Mouse (Mus musculus) brain, embryonic 14.5 days (tissue): ENCODE results near the gene Sept9. TPM values are rescaled to one million over a fixed set of nuclear protein-coding genes. Genes with fewer than 3 reads are reported as not detected.

ENCODE experiments used
- DNase-seq: peaks from one replicate; pipeline ENCODE4 v3.0.0-alpha.2; 2011; ENCODE audit warnings: low read depth
- CTCF ChIP-seq: fragments of 200-500 bp; IDR thresholded peaks from 2 replicates; pipeline ENCODE4 v1.5.1; 2012; ENCODE audit warnings: inconsistent platforms, mild to moderate bottlenecking, moderate library complexity, borderline replicate concordance; ENCODE audit not compliant: insufficient read depth, insufficient read length; ENCODE audit errors: extremely low read depth
- POLR2A ChIP-seq: fragments of 200-500 bp; IDR thresholded peaks from 2 replicates; pipeline ENCODE4 v1.6.1; 2012; ENCODE audit warnings: mild to moderate bottlenecking, inconsistent platforms, borderline replicate concordance; ENCODE audit not compliant: poor library complexity, insufficient read depth, insufficient read length, severe bottlenecking; ENCODE audit errors: extremely low read depth
- polyA plus RNA-seq: library from polyadenylated mRNA; depleted of rRNA; stranded (reverse); fragments of >200 nt; gene quantifications from 2 replicates; pipeline ENCODE4 v1.2.3, GENCODE M21; 2012

The Sept9 gene
- polyA plus RNA-seq, 1 experiment = 64.3 TPM

GRCm38 (mm10) chr11:117362307-117362706, 162.8 kb downstream of the Sept9 start:
- TF ChIP-seq CTCF (no peak), POLR2A (no peak)
- DNase-seq = no peak

GRCm38 (mm10) chr11:117363918-117364317, 164.5 kb downstream of the Sept9 start:
- TF ChIP-seq CTCF = no peak
- no peak for TF ChIP-seq POLR2A
- DNase-seq = no peak

- DNase-seq = peak; percentile 70
- TF ChIP-seq POLR2A (no peak), CTCF (peak; percentile 84)
Observed at GRCm38 (mm10) chr11:117366426-117366825, 167.0 kb downstream of the Sept9 start.

GRCm38 (mm10) chr11:117366861-117367357, 167.4 kb downstream of the Sept9 start:
- TF ChIP-seq POLR2A = no peak
- no peak for TF ChIP-seq CTCF
- DNase-seq = no peak

- no peak for TF ChIP-seq CTCF
- TF ChIP-seq POLR2A = no peak
- no peak for DNase-seq
Observed at GRCm38 (mm10) chr11:117367937-117368336, 168.5 kb downstream of the Sept9 start.

GRCm38 (mm10) chr11:117369347-117369746, 169.9 kb downstream of the Sept9 start:
- TF ChIP-seq POLR2A = no peak
- no peak for TF ChIP-seq CTCF
- no peak for DNase-seq

- no peak for TF ChIP-seq POLR2A
- no peak for TF ChIP-seq CTCF
- DNase-seq = peak; percentile 50
Observed at GRCm38 (mm10) chr11:117370262-117370850, 170.9 kb downstream of the Sept9 start.

GRCm38 (mm10) chr11:117372537-117372936, 173.1 kb downstream of the Sept9 start:
- DNase-seq = no peak
- TF ChIP-seq POLR2A (no peak), CTCF (no peak)

- TF ChIP-seq POLR2A = no peak
- no peak for TF ChIP-seq CTCF
- DNase-seq = peak; percentile 61
Observed at GRCm38 (mm10) chr11:117373195-117373594, 173.7 kb downstream of the Sept9 start.

- DNase-seq = no peak
- no peak for TF ChIP-seq CTCF
- TF ChIP-seq POLR2A = no peak
Observed at GRCm38 (mm10) chr11:117373870-117374269, 174.4 kb downstream of the Sept9 start.

- no peak for TF ChIP-seq POLR2A
- TF ChIP-seq CTCF = no peak
- no peak for DNase-seq
Observed at GRCm38 (mm10) chr11:117374288-117374687, 174.8 kb downstream of the Sept9 start.

- TF ChIP-seq CTCF (no peak), POLR2A (no peak)
- no peak for DNase-seq
Observed at GRCm38 (mm10) chr11:117379774-117380173, 180.3 kb downstream of the Sept9 start.

GRCm38 (mm10) chr11:117384235-117384634, 184.8 kb downstream of the Sept9 start:
- TF ChIP-seq CTCF = no peak
- TF ChIP-seq POLR2A = no peak

GRCm38 (mm10) chr11:117384897-117385296, 185.4 kb downstream of the Sept9 start:
- TF ChIP-seq POLR2A (no peak), CTCF (peak; percentile 93)
- DNase-seq = peak; percentile 96

More at GRCm38 (mm10) chr11:117384235-117384634, 184.8 kb downstream of the Sept9 start:
- DNase-seq = no peak
